Mouse (Mus musculus): ENCODE results near the gene Krt20. TPM values are rescaled to one million over a fixed set of nuclear protein-coding genes. Genes with fewer than 3 reads are reported as not detected.

Krt20 gene
- polyA plus RNA-seq, 1 experiment, result not detected

DNA sequence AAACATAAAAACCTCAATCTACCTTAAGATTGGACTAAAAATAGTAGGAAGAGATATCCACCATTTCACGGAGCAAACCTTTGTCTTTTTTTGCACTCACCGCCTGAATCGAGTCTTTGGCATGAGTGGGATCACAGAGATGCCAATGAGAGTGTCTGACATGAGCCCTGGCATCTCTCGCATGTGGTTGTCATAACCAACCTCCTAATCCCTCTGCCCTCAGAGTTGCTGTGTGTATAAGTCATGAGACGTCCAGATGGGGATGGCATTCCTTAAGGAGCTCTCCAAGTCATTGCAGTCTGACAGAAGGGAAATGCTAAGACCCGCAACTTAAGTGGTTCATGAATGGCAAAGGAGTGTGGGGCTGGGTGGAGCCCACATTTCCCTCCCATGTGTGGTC, 46.6 kb downstream of the Krt20 start:
- H3K27me3 ChIP-seq (replicated peaks), result peaks cover 8% of the 10 kb centered on the region
- peaks cover 3% of the 10 kb centered on the region; the same call in 1 of the 2 replicates for H3K9me3 ChIP-seq
- no peaks in the 10 kb centered on the region for H3K36me3 ChIP-seq (replicated peaks; ENCODE audit: low read length)
- H3K4me3 ChIP-seq (replicated peaks), result no peak overlapping the region
- peaks cover 2% of the 10 kb centered on the region; the same call in 1 of the 2 replicates for H3K4me1 ChIP-seq
- TF ChIP-seq FLI1 (IDR thresholded peaks at IDR 0.05; ENCODE audit: low read length), result no peak
- no peak for TF ChIP-seq GATA1 (IDR thresholded peaks at IDR 0.05; ENCODE audit: borderline replicate concordance, low read length)

DNA sequence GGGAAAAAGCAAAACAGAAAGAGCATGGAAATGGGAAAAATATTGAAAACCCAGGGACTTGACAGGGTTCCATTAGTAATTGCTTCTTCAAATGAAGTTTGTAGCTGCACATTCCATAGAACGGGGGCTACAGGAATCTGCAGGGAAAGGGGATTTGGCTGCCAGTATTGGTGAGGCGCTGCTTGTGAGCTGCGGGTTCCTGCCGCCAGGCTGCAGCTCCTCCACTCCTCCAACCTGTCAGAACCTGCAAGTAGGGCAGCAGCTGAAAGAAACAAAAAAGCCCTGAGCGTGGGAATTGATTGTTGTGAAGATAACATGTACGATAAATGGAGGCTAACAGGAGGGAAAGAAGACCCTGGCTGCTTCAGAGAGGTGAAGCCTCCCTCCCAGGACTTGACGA, 47.1 kb downstream of the Krt20 start:
- no peaks in the 10 kb centered on the region for H3K36me3 ChIP-seq (replicated peaks; ENCODE audit: low read length)
- H3K4me1 ChIP-seq, result peaks cover 7% of the 10 kb centered on the region; the same call in 1 of the 2 replicates
- TF ChIP-seq FLI1 (IDR thresholded peaks at IDR 0.05; ENCODE audit: low read length) (no peak), GATA1 (IDR thresholded peaks at IDR 0.05; ENCODE audit: borderline replicate concordance, low read length) (no peak)

GRCm38 (mm10) chr11:99389264-99389663, 48.7 kb downstream of the Krt20 start, which contains the start of gene Krt10:
Gene Krt10, minus strand, starts transcription at chr11:99389364.
- Histone ChIP-seq H3K36me3 (replicated peaks; ENCODE audit: low read length) (no peaks in the 10 kb centered on the region), H3K4me3 (replicated peaks) (no peak within 1 kb of the TSS)
- no peak for TF ChIP-seq FLI1 (IDR thresholded peaks at IDR 0.05; ENCODE audit: low read length)
- no peak for TF ChIP-seq GATA1 (IDR thresholded peaks at IDR 0.05; ENCODE audit: borderline replicate concordance, low read length)

More for the DNA sequence above, 47.1 kb downstream of the Krt20 start:
- Histone ChIP-seq H3K4me3 (replicated peaks) (no peak overlapping the region), H3K27me3 (replicated peaks) (peaks cover 8% of the 10 kb centered on the region), H3K9me3 (peaks cover 5% of the 10 kb centered on the region)

DNA sequence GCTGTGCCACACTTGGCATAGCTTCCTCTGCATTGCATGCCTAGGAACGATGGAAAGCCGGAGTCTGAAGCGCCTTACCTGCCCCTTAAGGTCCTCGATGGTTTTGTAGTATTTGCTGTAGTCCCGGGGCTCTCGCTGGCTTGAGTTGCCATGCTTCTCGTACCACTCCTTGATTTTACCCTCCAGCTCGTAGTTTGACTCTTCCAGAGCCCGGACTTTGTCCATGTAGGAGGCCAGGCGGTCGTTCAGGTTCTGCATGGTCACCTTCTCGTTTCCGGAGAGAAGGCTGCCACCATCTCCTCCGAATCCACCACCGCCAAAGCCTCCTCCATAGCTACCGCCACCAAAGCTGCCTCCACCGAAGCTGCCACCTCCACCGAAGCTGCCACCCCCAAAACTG, 49.3 kb downstream of the Krt20 start:
- no peak overlapping the region for H3K4me3 ChIP-seq (replicated peaks)
- H3K4me1 ChIP-seq, result peaks cover 7% of the 10 kb centered on the region; the same call in 1 of the 2 replicates
- H3K9me3 ChIP-seq, result peaks cover 10% of the 10 kb centered on the region
- H3K36me3 ChIP-seq (replicated peaks; ENCODE audit: low read length), result no peaks in the 10 kb centered on the region
- peaks cover 10% of the 10 kb centered on the region for H3K27me3 ChIP-seq (replicated peaks)
- TF ChIP-seq GATA1 (IDR thresholded peaks at IDR 0.05; ENCODE audit: borderline replicate concordance, low read length) (no peak), FLI1 (IDR thresholded peaks at IDR 0.05; ENCODE audit: low read length) (no peak)

More at GRCm38 (mm10) chr11:99389264-99389663, 48.7 kb downstream of the Krt20 start, which contains the start of gene Krt10:
- Histone ChIP-seq H3K9me3 (peaks cover 7% of the 10 kb centered on the region), H3K27me3 (replicated peaks) (peaks cover 7% of the 10 kb centered on the region), H3K4me1 (peaks cover 7% of the 10 kb centered on the region; the same call in 1 of the 2 replicates)

- Histone ChIP-seq H3K4me1 (peaks cover 7% of the 10 kb centered on the region; the same call in 1 of the 2 replicates), H3K36me3 (replicated peaks; ENCODE audit: low read length) (no peaks in the 10 kb centered on the region), H3K27me3 (replicated peaks) (peaks cover 19% of the 10 kb centered on the region), H3K4me3 (replicated peaks) (peak overlapping the region; percentile 91), H3K9me3 (peaks cover 10% of the 10 kb centered on the region)
- TF ChIP-seq GATA1 (IDR thresholded peaks at IDR 0.05; ENCODE audit: borderline replicate concordance, low read length) (no peak), FLI1 (IDR thresholded peaks at IDR 0.05; ENCODE audit: low read length) (no peak; the same call in 1 of the 2 replicates)
Measured at GRCm38 (mm10) chr11:99385813-99386721, 51.9 kb downstream of the Krt20 start.

GRCm38 (mm10) chr11:99379568-99379967, 58.4 kb downstream of the Krt20 start:
- Histone ChIP-seq H3K4me3 (replicated peaks) (no peak overlapping the region), H3K4me1 (no peaks in the 10 kb centered on the region), H3K27me3 (replicated peaks) (peaks cover 18% of the 10 kb centered on the region), H3K9me3 (peaks cover 5% of the 10 kb centered on the region; the same call in 1 of the 2 replicates), H3K36me3 (replicated peaks; ENCODE audit: low read length) (no peaks in the 10 kb centered on the region)
- TF ChIP-seq FLI1 (IDR thresholded peaks at IDR 0.05; ENCODE audit: low read length) (no peak), GATA1 (IDR thresholded peaks at IDR 0.05; ENCODE audit: borderline replicate concordance, low read length) (no peak)

Other genes starting within 250 kb of the Krt20 start
- gene Smarce1, start 207.1 kb downstream of the Krt20 start, polyA plus RNA-seq (2012; ENCODE audit: insufficient read depth, low replicate concordance), result 24.2 and 370 TPM in 2 replicates
- gene Krt222, start 194.1 kb downstream of the Krt20 start, polyA plus RNA-seq (2012; ENCODE audit: insufficient read depth, low replicate concordance), result not detected in 2 replicates
- gene Krt24, start 152.9 kb downstream of the Krt20 start, polyA plus RNA-seq (2012; ENCODE audit: insufficient read depth, low replicate concordance), result not detected in 2 replicates
- not detected in 2 replicates for gene Krt25, start 115.2 kb downstream of the Krt20 start, polyA plus RNA-seq (2012; ENCODE audit: insufficient read depth, low replicate concordance)
- gene Krt26, start 100.2 kb downstream of the Krt20 start, polyA plus RNA-seq (2012; ENCODE audit: insufficient read depth, low replicate concordance), result not detected in 2 replicates
- not detected in 2 replicates for gene Krt27, start 87.0 kb downstream of the Krt20 start, polyA plus RNA-seq (2012; ENCODE audit: insufficient read depth, low replicate concordance)
- gene Krt28, start 63.2 kb downstream of the Krt20 start, polyA plus RNA-seq (2012; ENCODE audit: insufficient read depth, low replicate concordance), result not detected in 2 replicates
- 6.6 TPM in 1 of 2 replicates, not detected in the other for gene Krt10, start 48.8 kb downstream of the Krt20 start, polyA plus RNA-seq (2012; ENCODE audit: insufficient read depth, low replicate concordance)
- gene Krt12, start 15.9 kb downstream of the Krt20 start, polyA plus RNA-seq (2012; ENCODE audit: insufficient read depth, low replicate concordance), result not detected in 2 replicates
- not detected in 2 replicates for gene Krt23, start 55.0 kb upstream of the Krt20 start, polyA plus RNA-seq (2012; ENCODE audit: insufficient read depth, low replicate concordance)
- not detected in 2 replicates for gene Krt39, start 83.2 kb upstream of the Krt20 start, polyA plus RNA-seq (2012; ENCODE audit: insufficient read depth, low replicate concordance)
- gene Krt40, start 105.0 kb upstream of the Krt20 start, polyA plus RNA-seq (2012; ENCODE audit: insufficient read depth, low replicate concordance), result not detected in 2 replicates
- gene Krtap3-3, start 112.7 kb upstream of the Krt20 start, polyA plus RNA-seq (2012; ENCODE audit: insufficient read depth, low replicate concordance), result not detected in 2 replicates
- gene Krtap3-2, start 118.7 kb upstream of the Krt20 start, polyA plus RNA-seq (2012; ENCODE audit: insufficient read depth, low replicate concordance), result not detected in 2 replicates
- not detected in 2 replicates for gene Gm11939, start 121.3 kb upstream of the Krt20 start, polyA plus RNA-seq (2012; ENCODE audit: insufficient read depth, low replicate concordance)
- not detected in 2 replicates for gene Krtap3-1, start 128.5 kb upstream of the Krt20 start, polyA plus RNA-seq (2012; ENCODE audit: insufficient read depth, low replicate concordance)
- not detected in 2 replicates for gene Krtap1-5, start 142.9 kb upstream of the Krt20 start, polyA plus RNA-seq (2012; ENCODE audit: insufficient read depth, low replicate concordance)
- gene Krtap1-4, start 145.5 kb upstream of the Krt20 start, polyA plus RNA-seq (2012; ENCODE audit: insufficient read depth, low replicate concordance), result not detected in 2 replicates
- not detected in 2 replicates for gene Krtap1-3, start 153.2 kb upstream of the Krt20 start, polyA plus RNA-seq (2012; ENCODE audit: insufficient read depth, low replicate concordance)
- not detected in 2 replicates for gene Krtap9-3, start 160.0 kb upstream of the Krt20 start, polyA plus RNA-seq (2012; ENCODE audit: insufficient read depth, low replicate concordance)
- gene Gm11938, start 165.2 kb upstream of the Krt20 start, polyA plus RNA-seq (2012; ENCODE audit: insufficient read depth, low replicate concordance), result not detected in 2 replicates
- gene Gm11937, start 172.0 kb upstream of the Krt20 start, polyA plus RNA-seq (2012; ENCODE audit: insufficient read depth, low replicate concordance), result not detected in 2 replicates
- gene Krtap2-4, start 176.7 kb upstream of the Krt20 start, polyA plus RNA-seq (2012; ENCODE audit: insufficient read depth, low replicate concordance), result not detected in 2 replicates
- gene Gm11562, start 182.3 kb upstream of the Krt20 start, polyA plus RNA-seq (2012; ENCODE audit: insufficient read depth, low replicate concordance), result not detected in 2 replicates
- not detected in 2 replicates for gene Krtap4-1, start 190.1 kb upstream of the Krt20 start, polyA plus RNA-seq (2012; ENCODE audit: insufficient read depth, low replicate concordance)
- gene Krtap4-2, start 196.9 kb upstream of the Krt20 start, polyA plus RNA-seq (2012; ENCODE audit: insufficient read depth, low replicate concordance), result not detected in 2 replicates
- not detected in 2 replicates for gene Krtap4-7, start 205.9 kb upstream of the Krt20 start, polyA plus RNA-seq (2012; ENCODE audit: insufficient read depth, low replicate concordance)
- not detected in 2 replicates for gene Gm11555, start 212.1 kb upstream of the Krt20 start, polyA plus RNA-seq (2012; ENCODE audit: insufficient read depth, low replicate concordance)
- not detected in 2 replicates for gene Gm11563, start 220.8 kb upstream of the Krt20 start, polyA plus RNA-seq (2012; ENCODE audit: insufficient read depth, low replicate concordance)
- not detected in 2 replicates for gene Krtap4-6, start 227.8 kb upstream of the Krt20 start, polyA plus RNA-seq (2012; ENCODE audit: insufficient read depth, low replicate concordance)

Data from megakaryocyte, embryonic 14.5 days (primary cell).